ENCODE assay signal across 15 mouse cellular contexts in the genomic region with DNA sequence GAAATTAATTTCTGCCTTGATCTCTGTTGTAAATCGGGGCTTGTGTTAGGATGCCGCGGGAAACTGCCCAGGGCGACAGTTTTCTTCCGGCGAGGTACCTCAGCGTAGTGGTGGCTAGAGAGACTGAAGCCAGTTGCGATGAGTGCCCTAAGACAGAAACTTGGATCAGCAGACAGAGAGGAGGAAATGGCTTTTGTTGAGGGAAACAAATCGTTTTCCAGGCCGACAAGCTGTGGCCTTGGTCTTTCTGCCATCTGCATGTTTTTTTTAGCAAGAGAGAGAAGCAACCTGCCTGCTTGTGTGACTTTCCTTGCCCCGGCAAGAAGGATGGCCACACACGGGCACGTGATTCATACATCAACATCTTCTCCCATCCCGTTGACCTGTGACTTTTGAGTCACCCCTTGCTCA. TPM values are rescaled to one million over a fixed set of nuclear protein-coding genes. Genes with fewer than 3 reads are reported as not detected.
DNase-seq lines count a peak whose midpoint lies in the region; ATAC-seq lines count a peak whose summit lies in the region.
"Had no signal": no experiment of that assay in that cellular context is flagged by ENCODE, and none has a peak within 500 bp of the region (broad histone marks: within the 10 kb centered on the region; RNA-seq: fewer than 3 reads in every experiment).

No protein-coding gene starts in this region.

- no peaks in the 10 kb centered on the region for H3K9me3 ChIP-seq in forebrain, embryonic 14.5 days (replicated peaks; ENCODE audit: control insufficient read depth, low read length)
- H3K9me3 ChIP-seq in forebrain, embryonic 11.5 days (ENCODE audit: control insufficient read depth, low read length): no peaks in the 10 kb centered on the region
- H3K9me3 ChIP-seq in lung, embryonic 15.5 days: no peaks in the 10 kb centered on the region
- H3K9me3 ChIP-seq in stomach, embryonic 16.5 days (replicated peaks; ENCODE audit: control insufficient read depth, low read length): no peaks in the 10 kb centered on the region
- H3K9me3 ChIP-seq: embryonic facial prominence, embryonic 13.5 days; heart, embryonic 12.5 days; hindbrain, embryonic 12.5 days; megakaryocyte, embryonic 14.5 days had no signal

- H3K36me3 ChIP-seq in forebrain, embryonic 14.5 days (ENCODE audit: control insufficient read depth, insufficient read depth, low read length): no peaks in the 10 kb centered on the region
- no peaks in the 10 kb centered on the region for H3K36me3 ChIP-seq in forebrain, embryonic 11.5 days (ENCODE audit: control insufficient read depth, insufficient read depth, low read length)
- no peaks in the 10 kb centered on the region for H3K36me3 ChIP-seq in lung, embryonic 15.5 days
- H3K36me3 ChIP-seq in stomach, embryonic 16.5 days (ENCODE audit: control insufficient read depth, insufficient read depth, low read length): no peaks in the 10 kb centered on the region
- H3K36me3 ChIP-seq: embryonic facial prominence, embryonic 13.5 days; heart, embryonic 12.5 days; hindbrain, embryonic 12.5 days had no signal

- DNase-seq in forebrain, embryonic 14.5 days (ENCODE audit: low spot score): peak; percentile 69
- no peak for DNase-seq in forebrain, embryonic 11.5 days (ENCODE audit: low spot score)
- DNase-seq in lung, postnatal 14 days: no peak
- peak; percentile 73 for DNase-seq in cerebellum, adult 9-11 months
- DNase-seq in right cerebral cortex, adult 2 months (ENCODE audit: low spot score in 2 of 2): no peak
- no peak for DNase-seq in gastrocnemius, postnatal 36 days
- DNase-seq: kidney, adult 9 months had no signal

- no peak for ATAC-seq in forebrain, embryonic 14.5 days
- no peak for ATAC-seq in forebrain, embryonic 11.5 days (replicated peaks; ENCODE audit: low FRiP score)
- ATAC-seq in lung, embryonic 15.5 days (ENCODE audit: borderline replicate concordance, extremely low read depth, low FRiP score, low TSS enrichment): no peak
- no peak for ATAC-seq in stomach, embryonic 16.5 days (ENCODE audit: insufficient read depth, low FRiP score)
- ATAC-seq: CD4-positive, CD25-positive, alpha-beta regulatory T cell, adult 4 months had no signal

- no peaks in the 10 kb centered on the region for H3K27me3 ChIP-seq in forebrain, embryonic 14.5 days (replicated peaks; ENCODE audit: control insufficient read depth, insufficient read depth, low read length)
- H3K27me3 ChIP-seq in forebrain, embryonic 11.5 days (ENCODE audit: control insufficient read depth, insufficient read depth, low read length): no peaks in the 10 kb centered on the region
- no peaks in the 10 kb centered on the region for H3K27me3 ChIP-seq in lung, embryonic 15.5 days
- no peaks in the 10 kb centered on the region for H3K27me3 ChIP-seq in stomach, embryonic 16.5 days (ENCODE audit: control insufficient read depth, insufficient read depth, low read length)
- H3K27me3 ChIP-seq: embryonic facial prominence, embryonic 13.5 days; heart, embryonic 12.5 days; hindbrain, embryonic 12.5 days had no signal

- intact Hi-C loops in gastrocnemius, postnatal 36 days (cut with DNase I): no loop called here

- no peak overlapping the region for H3K4me3 ChIP-seq in forebrain, embryonic 14.5 days (ENCODE audit: low read depth, low read length)
- H3K4me3 ChIP-seq in forebrain, embryonic 11.5 days (ENCODE audit: low read depth, low read length): no peak overlapping the region
- no peak overlapping the region for H3K4me3 ChIP-seq in lung, embryonic 15.5 days
- no peak overlapping the region for H3K4me3 ChIP-seq in stomach, embryonic 16.5 days (replicated peaks; ENCODE audit: low read length)
- H3K4me3 ChIP-seq: embryonic facial prominence, embryonic 13.5 days; heart, embryonic 12.5 days; hindbrain, embryonic 12.5 days; megakaryocyte, embryonic 14.5 days had no signal

- peaks cover 32% of the 10 kb centered on the region for H3K4me1 ChIP-seq in forebrain, embryonic 14.5 days (ENCODE audit: control insufficient read depth, insufficient read depth, low read length)
- peaks cover 4% of the 10 kb centered on the region; the same call in 1 of the 2 replicates for H3K4me1 ChIP-seq in forebrain, embryonic 11.5 days (replicated peaks; ENCODE audit: control insufficient read depth, insufficient read depth, low read length)
- peaks cover 52% of the 10 kb centered on the region for H3K4me1 ChIP-seq in lung, embryonic 15.5 days
- peaks cover 27% of the 10 kb centered on the region for H3K4me1 ChIP-seq in stomach, embryonic 16.5 days (ENCODE audit: control insufficient read depth, insufficient read depth, low read length)

- H3K9ac ChIP-seq in forebrain, embryonic 14.5 days (ENCODE audit: low read length): no peak overlapping the region
- H3K9ac ChIP-seq in forebrain, embryonic 11.5 days (ENCODE audit: low read length): no peak overlapping the region
- H3K9ac ChIP-seq in lung, embryonic 15.5 days: no peak overlapping the region
- H3K9ac ChIP-seq in stomach, embryonic 16.5 days (ENCODE audit: low read length): no peak overlapping the region
- H3K9ac ChIP-seq: embryonic facial prominence, embryonic 13.5 days; heart, embryonic 12.5 days; hindbrain, embryonic 12.5 days had no signal

- H3K27ac ChIP-seq in forebrain, embryonic 14.5 days (ENCODE audit: low read depth, low read length): peak overlapping the region; percentile 61
- no peak overlapping the region for H3K27ac ChIP-seq in forebrain, embryonic 11.5 days (ENCODE audit: low read depth, low read length)
- H3K27ac ChIP-seq in lung, embryonic 15.5 days: peak overlapping the region; percentile 20; the same call in 1 of the 2 replicates
- H3K27ac ChIP-seq in stomach, embryonic 16.5 days (ENCODE audit: low read length): 0 out of 2 replicates have a peak overlapping the region, but pooled peaks have one; percentile 12
- H3K27ac ChIP-seq: embryonic facial prominence, embryonic 13.5 days; hindbrain, embryonic 12.5 days had no signal

- H3K4me2 ChIP-seq in forebrain, embryonic 14.5 days (ENCODE audit: low read length): no peak overlapping the region
- H3K4me2 ChIP-seq in forebrain, embryonic 11.5 days (ENCODE audit: low read depth, low read length, severe bottlenecking): no peak overlapping the region
- H3K4me2 ChIP-seq in lung, embryonic 15.5 days: no peak overlapping the region
- no peak overlapping the region for H3K4me2 ChIP-seq in stomach, embryonic 16.5 days (ENCODE audit: low read depth, low read length)
- H3K4me2 ChIP-seq: embryonic facial prominence, embryonic 13.5 days; heart, embryonic 12.5 days; hindbrain, embryonic 12.5 days; liver, embryonic 11.5 days had no signal

- WGBS in forebrain, embryonic 14.5 days: 65% methylated on average over 14 of the region's 14 CpGs
- 76% methylated on average over 14 of the region's 14 CpGs for WGBS in forebrain, embryonic 11.5 days
- WGBS in lung, embryonic 15.5 days: 46% methylated on average over 14 of the region's 14 CpGs
- 63% methylated on average over 14 of the region's 14 CpGs for WGBS in stomach, embryonic 16.5 days

RNA-seq across cellular contexts. Expression of a gene that starts 47.2 kb away (rescaled TPM):
- polyA plus RNA-seq in forebrain, embryonic 14.5 days (2014; fragmentation: Nextera tagmentation; extraction: Ambion mirVana): 31.4 and 35.7 TPM in 2 replicates
- 14.4 and 15.3 TPM in 2 replicates for polyA plus RNA-seq in forebrain, embryonic 11.5 days (2014; fragmentation: Nextera tagmentation; extraction: Ambion mirVana)
- 36.7 and 42.9 TPM in 2 replicates for polyA plus RNA-seq in lung, embryonic 15.5 days (2015; fragmentation: Nextera tagmentation; extraction: Ambion mirVana)
- 31.2 and 36.1 TPM in 2 replicates for polyA plus RNA-seq in stomach, embryonic 16.5 days (2015; fragmentation: Nextera tagmentation; extraction: Ambion mirVana)
- total RNA-seq in gastrocnemius, postnatal 36 days (2021): 10 to 100 TPM; 19.2 to 21.0 TPM

Comparison
In these comparisons a context has a peak if more than half of its experiments do, and no peak if none do; other contexts are left out.
1. DNase-seq: peak in forebrain, embryonic 14.5 days (single experiment) and cerebellum, adult 9-11 months (single experiment); none in forebrain, embryonic 11.5 days (single experiment), lung, postnatal 14 days (single experiment), right cerebral cortex, adult 2 months (0 of 2) and gastrocnemius, postnatal 36 days (0 of 2).